Mouse (Mus musculus) left cerebral cortex, postnatal 25 days (tissue): ENCODE data around the gene Arhgap31. TPM values are rescaled to one million over a fixed set of nuclear protein-coding genes. Genes with fewer than 3 reads are reported as not detected.
A peak's percentile ranks its signal among the peaks of the same experiment; 100 is the strongest.
"Not testable (repeated sequence)": the region's sequence is repeated elsewhere in the genome, so short reads cannot be mapped to it uniquely, and the experiment has no call there.

Source experiments
- DNase-seq, 2 experiments: peaks; one replicate each; pipeline ENCODE4 v3.0.0; 2022; ENCODE audit warnings: low spot score in 2 of 2, mixed read lengths in 1 of 2
- intact Hi-C: fragments of 180-260 bp; cut with DNase I; formaldehyde crosslinking; loops from one replicate; pipeline ENCODE4 v1.15.1; 2025
- total RNA-seq, 2 experiments: library from RNA; stranded (reverse); gene quantifications; 2 replicates each; pipeline ENCODE4 v1.2.3; 2021

The Arhgap31 gene
- total RNA-seq, 2 experiments from 2014 or later = 18.5 to 19.9 TPM

DNA sequence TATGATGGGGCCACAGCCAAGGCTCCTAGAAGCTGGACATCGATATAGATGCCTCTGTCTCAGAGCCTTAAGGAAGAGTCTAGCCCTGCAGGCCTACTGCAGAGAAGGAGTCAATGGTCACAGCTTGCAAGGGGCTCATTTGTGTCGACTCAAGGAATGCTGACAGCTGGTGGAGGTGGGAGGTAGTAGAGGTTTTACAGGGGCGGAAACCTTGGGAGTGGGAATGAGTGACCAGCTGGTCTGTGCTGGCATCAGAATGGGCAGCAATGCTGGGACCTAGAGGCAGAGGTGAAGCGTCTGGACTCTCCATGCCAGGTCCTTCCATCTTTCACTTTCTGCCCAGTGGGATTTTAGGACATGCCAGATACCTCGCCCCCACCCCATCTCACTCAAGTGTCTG, 17.5 kb downstream of the Arhgap31 start:
- DNase-seq = no peak
- intact Hi-C loops = no loop called here

DNA sequence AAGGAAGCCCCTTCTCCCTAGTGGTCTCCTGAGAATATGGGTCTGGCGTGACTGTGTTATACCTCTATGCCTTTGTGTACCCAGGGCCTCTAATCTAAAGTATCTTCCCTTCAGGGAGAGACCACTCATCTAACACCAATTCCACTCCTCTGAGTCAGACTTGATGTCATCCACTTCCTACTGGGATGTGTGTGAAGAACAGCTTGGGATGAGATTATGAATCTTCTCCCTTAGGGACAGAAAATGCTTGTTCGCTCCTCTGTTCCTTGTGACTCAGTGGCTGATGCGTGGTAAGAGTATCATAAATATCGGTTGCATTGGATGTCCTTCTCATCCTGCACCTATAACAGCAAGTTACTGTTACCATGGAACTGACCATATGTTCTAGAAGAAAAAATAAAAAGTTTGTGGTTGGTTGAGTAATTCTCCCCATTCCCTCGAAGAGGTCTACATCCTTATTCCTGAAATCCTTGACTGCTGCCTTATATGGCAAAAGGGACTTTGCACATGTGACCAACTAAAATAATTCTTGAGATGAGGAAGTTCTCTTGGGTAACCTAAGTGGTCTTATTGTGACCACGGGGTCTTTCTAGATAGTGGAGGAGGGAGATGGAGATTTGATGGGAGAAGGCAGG, 18.1 kb downstream of the Arhgap31 start:
- intact Hi-C loops = no loop called here
- peak in 1 of 2 experiments; percentile 66 for DNase-seq

- no peak for DNase-seq
These were observed 22.6 kb downstream of the Arhgap31 start for GRCm38 (mm10) chr16:38690501-38690900.

GRCm38 (mm10) chr16:38689786-38690185, 23.3 kb downstream of the Arhgap31 start:
- DNase-seq = no peak
- intact Hi-C loops = no loop called here

More at GRCm38 (mm10) chr16:38690501-38690900, 22.6 kb downstream of the Arhgap31 start:
- intact Hi-C loops = no loop called here

- DNase-seq = peak in 1 of 2 experiments; percentile 57
- intact Hi-C loops = no loop called here
These were observed 24.4 kb downstream of the Arhgap31 start for GRCm38 (mm10) chr16:38688531-38689264.

DNA sequence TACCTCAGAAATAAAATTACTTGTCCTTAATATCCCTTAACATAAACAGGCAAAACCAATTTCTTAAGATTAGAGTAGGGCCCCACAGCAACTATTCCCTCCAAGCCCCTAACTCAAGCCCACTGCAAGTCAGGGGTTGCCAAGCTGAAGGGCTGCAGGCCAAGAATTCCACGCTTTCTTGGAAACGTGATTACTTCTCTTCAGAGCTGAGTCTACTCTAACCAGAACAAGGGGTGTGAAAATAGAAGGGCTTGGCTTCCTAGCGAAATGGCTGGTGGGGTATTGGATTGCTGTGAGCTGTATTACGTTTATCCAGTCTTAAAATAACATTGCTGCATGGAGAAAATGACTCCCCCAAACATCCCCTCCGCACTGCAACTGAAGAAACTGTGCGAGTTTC, 25.4 kb downstream of the Arhgap31 start:
- peak in 1 of 2 experiments; percentile 50 for DNase-seq
- intact Hi-C loops = no loop called here

- intact Hi-C loops = no loop called here
- no peak for DNase-seq
These were observed 30.0 kb downstream of the Arhgap31 start for GRCm38 (mm10) chr16:38683094-38683493.

GRCm38 (mm10) chr16:38681313-38681712, 31.8 kb downstream of the Arhgap31 start:
- no peak for DNase-seq
- intact Hi-C loops = no loop called here

- intact Hi-C loops = no loop called here
- no peak for DNase-seq
These were observed 33.5 kb downstream of the Arhgap31 start for GRCm38 (mm10) chr16:38679431-38680021.

GRCm38 (mm10) chr16:38678853-38679252, 34.2 kb downstream of the Arhgap31 start:
- intact Hi-C loops = no loop called here

GRCm38 (mm10) chr16:38677941-38678340, 35.1 kb downstream of the Arhgap31 start:
- DNase-seq, intact Hi-C loops: not testable (repeated sequence)

More at GRCm38 (mm10) chr16:38678853-38679252, 34.2 kb downstream of the Arhgap31 start:
- no peak for DNase-seq

GRCm38 (mm10) chr16:38677171-38677570, 35.9 kb downstream of the Arhgap31 start:
- DNase-seq = no peak
- intact Hi-C loops = no loop called here

DNA sequence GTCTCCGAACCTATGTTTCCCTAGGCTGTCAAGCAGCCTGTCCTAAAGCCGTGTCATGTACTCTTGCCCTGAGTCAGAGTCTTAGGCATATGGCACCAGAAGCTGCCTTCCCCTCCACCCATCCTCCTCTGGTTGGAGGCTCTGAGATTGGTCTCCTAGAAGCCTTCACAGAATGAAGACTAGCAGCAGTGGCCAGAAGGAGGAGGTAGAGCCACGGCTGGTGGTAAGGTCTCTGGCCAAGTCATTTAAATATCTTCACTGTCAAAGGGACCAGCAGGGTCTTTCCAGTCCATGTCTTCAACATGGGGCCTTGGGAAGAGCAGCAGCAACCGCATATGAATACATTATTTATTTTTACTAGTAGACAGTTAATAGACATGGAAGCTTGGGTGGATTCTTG, 36.4 kb downstream of the Arhgap31 start:
- DNase-seq = no peak
- intact Hi-C loops = no loop called here

DNA sequence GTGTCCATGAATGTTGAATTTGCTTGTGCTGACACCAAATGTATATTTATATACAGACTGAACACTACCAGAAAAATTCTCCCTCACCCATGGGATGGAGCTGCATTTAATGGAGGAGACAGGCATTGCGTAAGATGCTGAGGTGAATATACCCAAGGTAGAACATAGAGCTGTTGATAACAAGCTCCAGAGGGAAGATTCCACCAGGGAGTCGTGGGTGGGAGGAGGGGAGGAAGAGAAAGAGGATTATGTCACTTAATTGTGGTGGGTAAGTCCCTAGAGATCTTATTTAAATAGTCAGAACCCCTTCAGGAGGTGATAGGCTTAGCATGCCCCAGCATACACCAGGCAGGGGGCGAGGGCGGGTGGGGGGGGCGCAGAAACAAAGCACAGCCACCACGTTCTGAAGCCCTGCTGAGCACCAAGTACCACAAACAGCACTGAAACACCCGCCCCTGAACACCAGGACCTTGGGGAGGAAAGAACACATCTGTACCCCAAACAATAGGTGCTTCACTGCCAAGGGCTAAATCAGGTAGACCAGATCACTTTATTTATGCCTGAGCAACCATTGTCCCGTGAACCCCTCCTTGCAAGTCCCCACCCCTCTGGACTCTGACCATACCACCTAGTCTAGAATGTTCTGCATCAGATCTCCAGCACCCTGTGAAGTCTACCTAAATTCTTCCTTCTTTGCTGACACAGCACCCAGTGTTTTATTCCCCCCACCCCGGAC, 37.3 kb downstream of the Arhgap31 start:
- intact Hi-C loops = no loop called here
- no peak for DNase-seq

DNA sequence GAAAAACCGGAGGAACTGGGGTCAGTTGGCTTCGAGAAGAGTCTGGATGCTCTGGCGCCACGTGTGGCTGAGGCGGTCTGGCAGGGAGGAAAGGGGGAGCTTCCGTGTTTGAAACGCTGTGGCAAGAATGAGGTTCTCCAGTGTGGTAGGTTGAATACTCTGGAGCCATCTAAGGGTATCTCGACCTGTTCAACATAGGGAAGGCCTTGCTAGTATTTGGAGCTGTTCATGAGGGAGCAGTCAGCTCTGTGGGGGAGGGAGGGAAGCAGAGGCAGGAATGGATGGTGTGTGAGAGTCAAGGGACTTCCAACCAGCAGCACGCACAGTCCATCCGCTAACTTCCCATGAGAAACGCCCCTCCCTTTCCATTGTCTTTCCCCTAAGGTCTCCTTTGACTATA, 38.2 kb downstream of the Arhgap31 start:
- intact Hi-C loops = no loop called here
- no peak for DNase-seq

GRCm38 (mm10) chr16:38673511-38673910, 39.6 kb downstream of the Arhgap31 start:
- intact Hi-C loops = no loop called here
- peak; percentile 72 to 81 for DNase-seq

DNA sequence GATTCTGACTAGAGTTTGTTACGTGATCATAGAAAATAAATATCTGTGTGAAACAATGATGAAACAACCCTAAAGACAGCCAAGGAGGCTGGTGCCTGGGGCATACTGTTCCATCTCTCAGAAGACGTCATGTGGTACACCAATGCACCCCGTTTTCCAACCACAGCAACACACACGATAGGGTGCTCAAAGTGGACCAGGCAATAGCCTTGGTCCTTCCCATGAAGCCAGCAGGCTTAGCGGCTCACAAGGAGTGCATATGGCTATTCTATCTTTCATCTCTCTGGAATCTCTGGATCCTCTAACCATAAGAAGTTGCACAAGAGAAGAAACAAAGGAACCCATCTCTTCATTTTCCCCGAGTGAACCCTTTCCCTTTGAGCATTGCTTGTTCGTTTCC, 40.1 kb downstream of the Arhgap31 start:
- intact Hi-C loops = no loop called here
- DNase-seq = no peak

- intact Hi-C loops = no loop called here
- DNase-seq = no peak
These were observed 40.7 kb downstream of the Arhgap31 start for GRCm38 (mm10) chr16:38672370-38672769.

GRCm38 (mm10) chr16:38670621-38671390, 42.3 kb downstream of the Arhgap31 start:
- intact Hi-C loops = no loop called here
- no peak for DNase-seq
